Mouse (Mus musculus) neural tube, embryonic 12.5 days (tissue): Measurements from ENCODE around the gene Camk2g. TPM values are rescaled to one million over a fixed set of nuclear protein-coding genes. Genes with fewer than 3 reads are reported as not detected.

Source experiments
- ATAC-seq: fragments of 200-750 bp; cut with Nextera tagmentation; 2 replicates; pipeline ENCODE4 v1.8.0; 2017; ENCODE audit warnings: low read depth, mild to moderate bottlenecking, moderate TSS enrichment, moderate library complexity; ENCODE audit not compliant: low FRiP score
- H3K27ac ChIP-seq: fragments of 300-500 bp; sonication (generic); 2 replicates; pipeline ENCODE4 v1.5.1; 2016
- H3K27me3 ChIP-seq: fragments of 300-500 bp; sonication (generic); replicated peaks from 2 replicates; pipeline ENCODE4 v1.6.1; 2016; ENCODE audit warnings: mild to moderate bottlenecking
- H3K36me3 ChIP-seq: fragments of 300-500 bp; sonication (generic); 2 replicates; pipeline ENCODE4 v1.6.1; 2016; ENCODE audit warnings: mild to moderate bottlenecking
- H3K4me1 ChIP-seq: fragments of 300-500 bp; sonication (generic); 2 replicates; pipeline ENCODE4 v1.6.1; 2016
- H3K4me2 ChIP-seq: fragments of 300-500 bp; sonication (generic); replicated peaks from 2 replicates; pipeline ENCODE4 v1.6.1; 2016; ENCODE audit warnings: mild to moderate bottlenecking
- H3K4me3 ChIP-seq: fragments of 300-500 bp; sonication (generic); 2 replicates; pipeline ENCODE4 v1.5.1; 2016
- H3K9ac ChIP-seq: fragments of 300-500 bp; sonication (generic); 2 replicates; pipeline ENCODE4 v1.6.1; 2016; ENCODE audit warnings: mild to moderate bottlenecking
- H3K9me3 ChIP-seq: fragments of 300-500 bp; sonication (generic); 2 replicates; pipeline ENCODE4 v1.6.1; 2016; ENCODE audit warnings: mild to moderate bottlenecking
- WGBS: fragments of 180-500 bp; shearing (Covaris S2); methylation state at CpG from one replicate; pipeline ENCODE4 v1.1.7; 2016; 5-methylcytosine and 5-hydroxymethylcytosine counted together
- polyA plus RNA-seq: library from polyadenylated mRNA; unstranded; fragments of >200 nt; fragmentation: Nextera tagmentation; extraction: Ambion mirVana; gene quantifications from 2 replicates; pipeline ENCODE4 v1.2.1, GENCODE M21; 2016

Camk2g gene
- polyA plus RNA-seq, 1 experiment from 2014 or later, result 105 TPM

GRCm38 (mm10) chr14:20792243-20792921, 1.5 kb downstream of the Camk2g start:
- Histone ChIP-seq H3K9me3 (no peaks in the 10 kb centered on the region), H3K4me1 (peaks cover 42% of the 10 kb centered on the region), H3K4me2 (peak overlapping the region; percentile 90), H3K36me3 (peaks cover 32% of the 10 kb centered on the region), H3K9ac (peak overlapping the region; percentile 90; the same call in 1 of the 2 replicates), H3K4me3 (peak overlapping the region; percentile 90), H3K27me3 (0 out of 2 replicates have a peak, but pooled peaks cover 2% of the 10 kb centered on the region), H3K27ac (no peak overlapping the region)
- no peak for ATAC-seq
- WGBS, result 70% methylated on average over 8 of the region's 8 CpGs

- no peak overlapping the region for H3K27ac ChIP-seq
Measured at GRCm38 (mm10) chr14:20791511-20792242, 2.2 kb downstream of the Camk2g start.

GRCm38 (mm10) chr14:20790996-20791395, 2.9 kb downstream of the Camk2g start:
- Histone ChIP-seq H3K36me3 (peaks cover 38% of the 10 kb centered on the region), H3K27me3 (0 out of 2 replicates have a peak, but pooled peaks cover 2% of the 10 kb centered on the region), H3K4me3 (no peak overlapping the region), H3K9me3 (no peaks in the 10 kb centered on the region), H3K9ac (no peak overlapping the region), H3K4me1 (peaks cover 39% of the 10 kb centered on the region), H3K27ac (no peak overlapping the region), H3K4me2 (no peak overlapping the region)
- WGBS, result 91% methylated on average over 6 of the region's 6 CpGs
- no peak for ATAC-seq

More at GRCm38 (mm10) chr14:20791511-20792242, 2.2 kb downstream of the Camk2g start:
- ATAC-seq, result no peak
- H3K4me3 ChIP-seq, result no peak overlapping the region
- no peaks in the 10 kb centered on the region for H3K9me3 ChIP-seq
- H3K4me1 ChIP-seq, result peaks cover 42% of the 10 kb centered on the region
- 85% methylated on average over 16 of the region's 16 CpGs for WGBS
- H3K9ac ChIP-seq, result 0 out of 2 replicates have a peak overlapping the region, but pooled peaks have one; percentile 8
- 0 out of 2 replicates have a peak, but pooled peaks cover 2% of the 10 kb centered on the region for H3K27me3 ChIP-seq
- peak overlapping the region; percentile 90 for H3K4me2 ChIP-seq
- peaks cover 34% of the 10 kb centered on the region for H3K36me3 ChIP-seq

- Histone ChIP-seq H3K4me1 (peaks cover 35% of the 10 kb centered on the region), H3K36me3 (peaks cover 43% of the 10 kb centered on the region), H3K9ac (no peak overlapping the region), H3K4me2 (no peak overlapping the region), H3K27ac (no peak overlapping the region), H3K27me3 (no peaks in the 10 kb centered on the region), H3K4me3 (no peak overlapping the region), H3K9me3 (no peaks in the 10 kb centered on the region)
- ATAC-seq, result no peak
- 96% methylated on average over 5 of the region's 5 CpGs for WGBS
Measured at GRCm38 (mm10) chr14:20790445-20790844, 3.4 kb downstream of the Camk2g start.

- Histone ChIP-seq H3K36me3 (peaks cover 50% of the 10 kb centered on the region), H3K4me3 (no peak overlapping the region), H3K4me1 (peaks cover 35% of the 10 kb centered on the region), H3K9ac (no peak overlapping the region), H3K27ac (no peak overlapping the region), H3K27me3 (no peaks in the 10 kb centered on the region), H3K4me2 (no peak overlapping the region), H3K9me3 (no peaks in the 10 kb centered on the region)
- 87% methylated on average over 4 of the region's 4 CpGs for WGBS
- no peak for ATAC-seq
Measured at GRCm38 (mm10) chr14:20789593-20789992, 4.3 kb downstream of the Camk2g start.

GRCm38 (mm10) chr14:20788151-20788550, 5.7 kb downstream of the Camk2g start:
- Histone ChIP-seq H3K4me3 (no peak overlapping the region), H3K27me3 (no peaks in the 10 kb centered on the region), H3K27ac (no peak overlapping the region), H3K9me3 (no peaks in the 10 kb centered on the region), H3K4me1 (peaks cover 34% of the 10 kb centered on the region), H3K4me2 (no peak overlapping the region), H3K9ac (no peak overlapping the region), H3K36me3 (peaks cover 64% of the 10 kb centered on the region)
- no peak for ATAC-seq
- 80% methylated on average over 3 of the region's 3 CpGs for WGBS

GRCm38 (mm10) chr14:20786611-20787015, 7.3 kb downstream of the Camk2g start:
- no peaks in the 10 kb centered on the region for H3K9me3 ChIP-seq
- no peak overlapping the region for H3K4me3 ChIP-seq
- H3K27me3 ChIP-seq, result no peaks in the 10 kb centered on the region
- H3K36me3 ChIP-seq, result peaks cover 78% of the 10 kb centered on the region
- WGBS, result 83% methylated on average over 4 of the region's 4 CpGs
- H3K27ac ChIP-seq, result no peak overlapping the region
- peaks cover 19% of the 10 kb centered on the region for H3K4me1 ChIP-seq
- H3K9ac ChIP-seq, result no peak overlapping the region
- no peak overlapping the region for H3K4me2 ChIP-seq
- no peak for ATAC-seq

GRCm38 (mm10) chr14:20786020-20786419, 7.9 kb downstream of the Camk2g start:
- no peak for ATAC-seq
- WGBS, result 88% methylated on average over 5 of the region's 5 CpGs
- Histone ChIP-seq H3K4me2 (no peak overlapping the region), H3K27ac (no peak overlapping the region), H3K9me3 (no peaks in the 10 kb centered on the region), H3K9ac (no peak overlapping the region), H3K27me3 (no peaks in the 10 kb centered on the region), H3K4me1 (peaks cover 15% of the 10 kb centered on the region), H3K36me3 (peaks cover 80% of the 10 kb centered on the region), H3K4me3 (no peak overlapping the region)

GRCm38 (mm10) chr14:20785231-20785630, 8.7 kb downstream of the Camk2g start:
- no peak overlapping the region for H3K4me3 ChIP-seq
- no peak overlapping the region for H3K9ac ChIP-seq
- no peak for ATAC-seq
- no peaks in the 10 kb centered on the region for H3K9me3 ChIP-seq
- no peak overlapping the region for H3K4me2 ChIP-seq
- H3K27me3 ChIP-seq, result no peaks in the 10 kb centered on the region
- peaks cover 78% of the 10 kb centered on the region for H3K36me3 ChIP-seq
- H3K27ac ChIP-seq, result no peak overlapping the region
- 81% methylated on average over 1 of the region's 1 CpGs for WGBS
- peaks cover 11% of the 10 kb centered on the region for H3K4me1 ChIP-seq

- Histone ChIP-seq H3K4me3 (no peak overlapping the region), H3K4me2 (no peak overlapping the region), H3K27ac (no peak overlapping the region), H3K36me3 (peaks cover 73% of the 10 kb centered on the region), H3K9ac (no peak overlapping the region), H3K9me3 (no peaks in the 10 kb centered on the region), H3K4me1 (peaks cover 11% of the 10 kb centered on the region), H3K27me3 (no peaks in the 10 kb centered on the region)
- no peak for ATAC-seq
- WGBS, result 88% methylated on average over 7 of the region's 7 CpGs
Measured at GRCm38 (mm10) chr14:20784708-20785107, 9.2 kb downstream of the Camk2g start.

GRCm38 (mm10) chr14:20783526-20783925, 10.4 kb downstream of the Camk2g start:
- H3K9me3 ChIP-seq, result no peaks in the 10 kb centered on the region
- ATAC-seq, result no peak
- H3K36me3 ChIP-seq, result peaks cover 70% of the 10 kb centered on the region
- H3K9ac ChIP-seq, result no peak overlapping the region
- H3K4me3 ChIP-seq, result no peak overlapping the region
- H3K4me1 ChIP-seq, result peaks cover 11% of the 10 kb centered on the region
- H3K27me3 ChIP-seq, result no peaks in the 10 kb centered on the region
- H3K4me2 ChIP-seq, result no peak overlapping the region
- no peak overlapping the region for H3K27ac ChIP-seq
- 94% methylated on average over 6 of the region's 6 CpGs for WGBS

- H3K4me3 ChIP-seq, result no peak overlapping the region
- no peaks in the 10 kb centered on the region for H3K27me3 ChIP-seq
- H3K9me3 ChIP-seq, result no peaks in the 10 kb centered on the region
- peaks cover 72% of the 10 kb centered on the region for H3K36me3 ChIP-seq
- no peak for ATAC-seq
- H3K27ac ChIP-seq, result no peak overlapping the region
- H3K4me1 ChIP-seq, result peaks cover 11% of the 10 kb centered on the region
- H3K4me2 ChIP-seq, result no peak overlapping the region
- WGBS, result 90% methylated on average over 7 of the region's 7 CpGs
- no peak overlapping the region for H3K9ac ChIP-seq
Measured at GRCm38 (mm10) chr14:20782860-20783259, 11.0 kb downstream of the Camk2g start.
